Mouse (Mus musculus) left cerebral cortex, postnatal 36 days (tissue): ENCODE data around the gene Gripap1. TPM values are rescaled to one million over a fixed set of nuclear protein-coding genes. Genes with fewer than 3 reads are reported as not detected.
"Not testable (repeated sequence)": the region's sequence is repeated elsewhere in the genome, so short reads cannot be mapped to it uniquely, and the experiment has no call there.

Source experiments
- DNase-seq, 2 experiments: peaks; one replicate each; pipeline ENCODE4 v3.0.0; 2021 to 2022; ENCODE audit warnings: low spot score in 2 of 2, mixed read lengths in 1 of 2
- intact Hi-C: fragments of 180-260 bp; cut with DNase I; formaldehyde crosslinking; loops from one replicate; pipeline ENCODE4 v1.15.1; 2025
- total RNA-seq, 2 experiments: library from RNA; stranded (reverse); gene quantifications; 2 replicates each; pipeline ENCODE4 v1.2.3; 2021

Gripap1 gene
- total RNA-seq: 100 to 1,000 TPM in 1 of 2 experiments, 10 to 100 TPM in 1; 90.3 to 118 TPM

DNA sequence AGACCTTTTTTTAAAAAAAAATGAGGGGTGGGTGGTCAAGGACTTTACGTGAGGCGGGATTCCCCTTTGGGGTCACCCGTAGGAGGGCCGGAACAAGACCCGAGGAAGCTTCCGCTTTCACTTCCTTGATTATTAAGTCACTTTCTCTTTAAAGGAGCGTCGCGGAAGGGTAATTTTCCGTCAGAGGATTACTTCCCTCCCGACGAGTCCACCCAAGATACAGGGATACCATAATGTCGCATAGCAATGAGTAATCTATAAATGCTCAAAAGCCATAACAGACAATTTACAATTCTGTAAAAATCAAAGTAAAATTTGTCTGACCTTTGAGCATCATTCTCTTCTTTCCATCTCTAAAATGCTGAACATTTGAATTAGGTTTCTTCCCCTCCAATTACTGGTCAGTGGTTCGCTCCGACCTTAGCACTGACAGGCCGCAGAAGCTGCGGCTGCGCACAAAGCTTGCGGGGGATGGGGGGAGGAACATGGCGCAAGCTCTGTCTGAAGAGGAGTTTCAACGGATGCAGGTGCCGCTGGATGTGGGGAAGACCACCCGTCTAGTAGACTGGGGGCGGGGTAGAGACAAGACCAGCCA lies at the start of gene Gripap1:
Gene Gripap1 (plus strand): TSS at position 224 of the 595 bp plus-strand sequence.
- intact Hi-C loops: no loop called here
- DNase-seq: peak; percentile 62 to 67

GRCm38 (mm10) chrX:7740082-7740819 lies 49.3 kb upstream of the Gripap1 start:
- intact Hi-C loops: no loop called here
- no peak for DNase-seq

DNA sequence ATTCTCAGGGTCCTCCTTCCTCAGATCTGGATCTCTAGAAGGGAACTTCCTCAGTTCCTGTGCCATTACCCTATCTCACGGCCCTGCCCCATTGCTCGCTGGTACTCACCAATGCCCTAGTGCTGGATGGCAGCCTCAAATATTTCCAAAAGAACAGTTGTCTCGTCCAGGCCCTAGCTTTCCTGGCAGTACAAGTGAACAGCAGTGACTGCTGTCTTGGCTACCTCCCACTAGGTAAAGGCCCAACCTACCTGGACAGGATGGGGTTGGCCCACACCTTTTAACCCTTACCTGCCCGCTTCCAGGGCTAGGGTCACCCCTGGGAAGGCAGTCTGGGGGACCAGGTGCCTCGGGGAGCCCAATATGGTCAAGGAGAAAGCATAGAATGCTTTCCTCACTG lies 48.5 kb upstream of the Gripap1 start:
- intact Hi-C loops: no loop called here

DNA sequence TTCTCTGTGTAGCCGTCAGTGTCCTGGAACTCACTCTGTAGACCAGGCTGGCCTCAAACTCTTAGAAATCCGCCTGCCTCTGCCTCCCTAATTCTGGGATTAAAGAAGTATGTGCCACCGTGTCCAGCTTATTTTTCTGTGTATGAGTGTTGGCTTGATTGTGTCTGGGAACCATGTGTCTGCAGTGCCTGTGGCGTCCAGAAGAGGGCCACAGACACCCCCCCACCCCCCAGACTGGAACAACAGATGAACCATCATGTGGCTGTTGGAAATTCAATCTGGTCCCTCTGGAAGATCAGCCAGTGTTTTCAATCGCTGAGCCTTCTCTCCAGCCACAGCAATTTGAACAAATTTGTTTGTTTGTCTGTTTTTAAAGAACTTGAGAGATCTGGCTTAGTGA lies 46.1 kb upstream of the Gripap1 start:
- intact Hi-C loops: no loop called here
- DNase-seq: no peak

More for the DNA sequence above, 48.5 kb upstream of the Gripap1 start:
- DNase-seq: no peak

- intact Hi-C loops: no loop called here
Observed at GRCm38 (mm10) chrX:7744940-7745339, 44.6 kb upstream of the Gripap1 start.

GRCm38 (mm10) chrX:7745429-7745828 lies 44.1 kb upstream of the Gripap1 start:
- intact Hi-C loops: no loop called here
- DNase-seq: no peak

More at GRCm38 (mm10) chrX:7744940-7745339, 44.6 kb upstream of the Gripap1 start:
- no peak for DNase-seq

DNA sequence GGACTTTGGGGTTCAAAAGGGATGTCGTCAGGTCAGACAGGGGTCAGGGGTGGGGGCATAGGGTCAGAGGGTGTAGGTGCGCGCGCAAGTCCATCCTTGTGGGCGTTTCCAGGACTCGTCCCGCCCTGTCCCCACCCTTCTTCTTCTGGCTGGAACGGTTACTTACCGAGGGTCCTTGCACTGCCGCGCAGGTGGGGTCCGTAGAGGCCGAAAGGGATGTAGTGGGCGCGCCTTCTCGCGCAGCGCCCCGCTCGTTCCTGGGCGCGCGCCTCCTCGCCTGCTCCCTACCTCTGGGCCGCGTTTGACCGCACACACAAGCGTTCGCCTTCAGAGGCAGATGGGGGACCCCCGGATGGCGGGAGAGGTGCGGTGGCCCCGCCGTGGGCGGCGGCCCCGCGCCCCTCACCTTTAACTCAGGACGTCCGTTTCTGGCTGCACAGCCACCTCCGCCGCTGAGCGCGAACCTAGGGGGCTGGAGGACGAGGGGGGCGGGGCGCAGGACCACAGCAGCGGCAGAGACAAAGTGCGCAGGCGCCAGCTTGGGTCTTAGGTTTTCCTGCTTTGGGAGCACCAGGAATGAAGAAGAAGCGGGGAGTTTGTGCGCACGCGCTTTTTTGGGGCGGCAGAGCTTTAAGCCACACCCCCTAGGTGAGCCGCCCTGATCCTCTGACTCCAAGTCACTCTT lies 39.0 kb upstream of the Gripap1 start, which contains the start of gene Ccdc120:
Gene Ccdc120 (minus strand): TSS at position 474 of the 685 bp plus-strand sequence.
- DNase-seq: peak; percentile 73 to 77
- intact Hi-C loops: no loop called here

GRCm38 (mm10) chrX:7753627-7754026 lies 35.9 kb upstream of the Gripap1 start:
- DNase-seq, intact Hi-C loops: not testable (repeated sequence)

DNA sequence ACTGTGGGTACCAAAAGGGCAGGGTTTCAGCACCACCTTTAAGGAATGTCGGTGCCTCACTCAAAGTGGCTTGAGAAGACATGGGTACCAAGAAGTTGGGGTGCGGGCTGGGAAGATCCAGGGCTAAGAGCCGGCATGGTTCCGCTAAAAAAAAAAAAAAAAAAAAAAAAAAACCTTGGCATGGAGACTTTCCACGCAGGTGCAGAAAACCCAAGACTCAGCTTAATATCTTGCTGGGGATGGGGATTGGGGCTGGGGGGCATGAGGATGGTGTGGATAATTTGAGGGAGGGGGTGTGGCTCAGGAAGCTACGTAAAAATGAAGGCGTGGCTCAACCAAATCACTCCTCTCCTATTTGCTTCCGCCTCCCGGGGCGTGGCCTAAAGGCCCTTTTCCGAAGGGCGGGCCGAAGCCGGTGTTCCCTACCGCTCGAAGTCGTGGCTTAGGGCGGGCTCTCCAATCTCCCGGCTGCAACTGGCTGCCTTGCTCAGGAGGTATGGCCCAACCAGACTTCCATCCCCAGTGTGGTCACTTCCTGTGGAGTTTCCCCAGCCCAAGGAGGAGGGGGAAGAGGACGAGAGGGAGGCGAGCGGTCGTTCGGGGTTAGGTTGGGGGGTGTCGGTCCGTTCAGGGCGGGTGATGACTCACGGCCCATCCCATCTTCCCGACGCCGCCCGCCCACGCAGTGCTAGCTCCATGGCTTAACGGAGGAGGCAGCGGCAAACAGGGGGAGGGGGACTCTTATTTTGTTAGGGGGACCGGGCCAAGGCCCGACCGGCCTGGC lies 27.2 kb upstream of the Gripap1 start, which contains the start of gene Tfe3:
Gene Tfe3 (plus strand): TSS at position 424 of the 784 bp plus-strand sequence.
- intact Hi-C loops: no loop called here
- peak; percentile 86 for DNase-seq

- intact Hi-C loops: no loop called here
- DNase-seq: no peak
Observed at GRCm38 (mm10) chrX:7762921-7763197, 26.7 kb upstream of the Gripap1 start.

DNA sequence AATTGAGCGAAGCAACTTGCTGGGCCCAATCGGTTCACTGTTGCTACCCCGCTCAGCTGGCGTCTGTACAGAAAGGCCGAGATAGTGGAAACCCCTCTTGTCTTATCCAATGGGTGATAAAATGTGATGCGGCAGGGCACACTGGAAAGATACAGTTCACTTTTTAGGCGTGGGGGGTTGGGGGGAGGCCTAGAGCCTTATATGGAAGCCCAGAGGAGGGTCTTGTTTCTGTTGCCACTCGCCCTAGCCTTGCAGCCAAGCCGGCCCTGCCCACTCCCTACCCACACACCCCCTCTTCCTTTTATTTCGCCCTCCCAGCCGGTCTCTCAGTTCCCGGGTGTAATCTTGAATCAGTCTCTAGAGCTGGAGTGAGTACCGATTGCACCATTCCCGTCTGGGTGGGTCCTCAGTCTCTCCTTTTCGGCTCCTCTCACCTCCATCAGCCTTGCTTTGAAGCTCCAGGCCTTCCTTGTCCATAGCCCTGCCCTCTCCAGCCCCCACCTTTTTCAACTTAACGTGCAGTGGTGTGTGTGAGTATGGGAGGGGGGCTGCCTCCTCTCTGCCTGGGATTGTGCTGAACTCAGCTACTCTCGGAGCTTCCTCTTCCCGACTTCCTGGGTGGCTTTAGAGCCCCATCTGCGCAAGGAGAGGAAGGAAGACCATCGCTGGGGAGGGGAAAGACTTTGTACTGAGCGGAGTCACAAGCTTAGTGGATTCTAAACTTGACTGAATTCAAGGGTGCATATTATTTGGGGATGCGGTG lies 25.8 kb upstream of the Gripap1 start:
- intact Hi-C loops: no loop called here
- no peak for DNase-seq

DNA sequence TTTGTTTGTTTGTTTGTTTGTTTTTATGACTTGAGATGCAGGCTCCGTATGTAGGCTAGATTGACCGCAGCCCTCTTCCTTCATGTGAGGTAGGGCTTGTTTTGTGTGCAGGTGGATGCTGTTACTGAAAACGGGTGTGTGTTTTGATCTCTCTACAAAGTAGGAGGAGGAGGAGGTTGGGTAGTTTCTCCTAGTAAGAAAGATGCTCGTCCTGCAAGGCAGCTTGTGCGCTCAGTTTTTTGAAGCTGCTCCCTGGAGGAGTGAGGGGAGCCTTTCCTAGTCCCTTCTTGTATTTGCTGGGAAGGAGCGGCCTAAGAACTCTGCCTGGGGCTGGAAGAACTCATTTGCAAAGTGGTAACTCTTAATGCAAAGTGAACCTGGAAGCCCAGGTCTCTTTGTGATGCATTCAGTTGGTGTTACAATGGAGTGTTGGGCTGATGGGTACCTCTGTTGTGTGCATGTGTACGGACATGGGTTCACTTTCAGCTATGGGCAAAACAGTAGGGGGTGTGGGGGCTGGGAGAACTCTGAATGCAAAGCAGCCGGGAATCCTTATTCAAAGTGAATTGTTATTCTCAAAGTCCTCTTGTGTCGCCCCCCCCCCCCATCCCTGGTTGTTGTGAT lies 24.8 kb upstream of the Gripap1 start:
- DNase-seq: no peak
- intact Hi-C loops: no loop called here

DNA sequence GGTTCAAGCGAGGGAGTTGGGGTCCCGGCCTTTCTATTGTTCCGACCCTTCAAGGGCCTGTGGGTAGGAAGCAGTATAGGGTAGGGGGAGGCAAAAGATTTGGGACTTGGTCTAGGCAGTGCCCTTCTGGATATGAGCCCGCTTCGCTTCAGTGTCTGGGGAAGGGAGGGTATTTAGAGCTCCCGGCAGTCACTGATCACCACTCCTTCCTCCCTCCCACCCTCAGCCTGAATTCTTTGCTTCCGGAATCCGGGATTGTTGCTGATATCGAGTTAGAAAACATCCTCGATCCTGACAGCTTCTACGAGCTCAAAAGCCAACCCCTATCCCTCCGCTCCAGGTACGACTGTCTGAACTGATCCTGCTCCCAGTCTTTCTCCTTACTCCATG lies 24.3 kb upstream of the Gripap1 start:
- intact Hi-C loops: no loop called here
- no peak for DNase-seq

- intact Hi-C loops: no loop called here
- no peak for DNase-seq
Observed at GRCm38 (mm10) chrX:7765764-7766163, 23.8 kb upstream of the Gripap1 start.

GRCm38 (mm10) chrX:7769302-7770017 lies 20.1 kb upstream of the Gripap1 start:
- no peak for DNase-seq
- intact Hi-C loops: no loop called here

- intact Hi-C loops: no loop called here
- DNase-seq: no peak
Observed at GRCm38 (mm10) chrX:7772766-7773165, 16.8 kb upstream of the Gripap1 start.

- DNase-seq: no peak
- intact Hi-C loops: no loop called here
Observed at GRCm38 (mm10) chrX:7775501-7776205, 13.9 kb upstream of the Gripap1 start.
